1 mouse cellular context compared by ENCODE assay signal in the genomic region with DNA sequence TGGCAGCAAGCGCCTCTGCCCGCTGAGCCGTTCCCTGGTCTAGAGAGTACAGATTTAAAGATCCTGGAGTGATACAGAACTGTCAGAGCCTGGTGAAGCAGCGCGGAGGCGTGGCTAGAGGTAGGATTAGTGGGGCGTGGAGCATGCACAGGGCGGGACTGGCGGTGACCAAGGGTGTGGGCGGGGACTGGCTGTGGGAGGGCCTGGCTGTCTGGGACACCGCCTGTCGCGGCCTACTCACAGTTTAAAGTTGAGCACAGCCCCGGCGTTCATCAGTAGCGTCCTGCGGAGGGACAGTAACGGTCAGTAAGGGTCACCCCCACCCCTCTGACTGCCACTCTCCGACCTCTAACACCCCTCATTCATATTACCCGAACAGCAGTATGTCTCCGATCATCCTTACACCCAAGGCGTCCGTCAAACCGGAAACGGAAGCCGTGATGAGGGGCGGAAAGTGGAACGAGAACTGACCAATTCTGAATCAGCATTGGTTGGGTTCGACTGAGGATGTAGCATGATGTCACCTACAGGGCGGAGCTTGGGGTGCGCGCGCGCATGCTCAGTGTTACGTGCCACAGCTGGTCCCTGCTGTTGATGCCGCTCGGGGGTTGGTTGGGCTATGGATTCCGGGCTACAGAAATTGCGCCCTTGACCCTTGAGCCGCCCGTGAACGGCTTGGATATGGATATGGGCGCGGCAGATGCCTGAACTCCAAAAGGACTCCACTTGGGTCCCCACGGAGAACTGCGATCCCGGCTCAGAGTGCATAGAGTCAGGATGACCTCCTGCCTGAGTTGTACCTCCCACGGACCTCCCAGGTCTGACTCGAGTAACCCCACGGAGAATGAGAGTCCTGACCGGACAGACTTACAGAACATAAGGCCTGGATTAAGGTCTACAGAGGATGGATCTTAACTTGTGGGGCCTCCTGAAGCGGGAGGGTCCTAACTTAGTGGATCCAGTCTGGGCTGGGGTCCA.
TF ChIP-seq lines count a peak whose summit lies in the region.

Smim7 (minus strand) TSS at position 456 of the 978 bp plus-strand sequence.

TF ChIP-seq in MEL, 35 proteins besides CTCF, POLR2A, EP300 and RAD21 (continued from another document):
- TF ChIP-seq E2F4 (IDR thresholded peaks at IDR 0.05; ENCODE audit: borderline replicate concordance, low read depth, low read length) (no peak), MXI1 (IDR thresholded peaks at IDR 0.05; ENCODE audit: low read depth, low read length) (peak; percentile 78), KAT2A (conservative IDR thresholded peaks at IDR 0.05; ENCODE audit: low read depth, low read length) (peak; percentile 55; the same call in 1 of the 2 replicates), MAZ (IDR thresholded peaks at IDR 0.05; ENCODE audit: low read depth, low read length) (peak; percentile 37; the same call in 1 of the 2 replicates), ZC3H11A (IDR thresholded peaks at IDR 0.05; ENCODE audit: low read depth, low read length) (no peak), MYC (IDR thresholded peaks at IDR 0.05; ENCODE audit: low read depth, low read length) (no peak), UBTF (IDR thresholded peaks at IDR 0.05; ENCODE audit: borderline replicate concordance, insufficient read depth, low read depth, low read length) (no peak), TCF12 (IDR thresholded peaks at IDR 0.05; ENCODE audit: low read depth, low read length) (no peak), USF1 (IDR thresholded peaks at IDR 0.05; ENCODE audit: low read depth, low read length) (0 out of 2 replicates have a peak, but pooled peaks have one; percentile 32), SMC3 (IDR thresholded peaks at IDR 0.05; ENCODE audit: low read depth, low read length) (no peak), HCFC1 (IDR thresholded peaks at IDR 0.05; ENCODE audit: low read depth, low read length) (peak; percentile 86), SIN3A (IDR thresholded peaks at IDR 0.05; ENCODE audit: low read length) (peak; percentile 90), JUND (IDR thresholded peaks at IDR 0.05; ENCODE audit: low read depth, low read length) (no peak), TAL1 (IDR thresholded peaks at IDR 0.05; ENCODE audit: low read length) (no peak), MAFK (IDR thresholded peaks at IDR 0.05; ENCODE audit: borderline replicate concordance, low read depth, low read length) (no peak), GATA1 (IDR thresholded peaks at IDR 0.05; ENCODE audit: low read depth, low read length) (no peak)
TF ChIP-seq in MEL: peak in this region for 14.
